Mouse (Mus musculus): ENCODE measurements around the gene Ifi204. TPM values are rescaled to one million over a fixed set of nuclear protein-coding genes. Genes with fewer than 3 reads are reported as not detected.
"Not testable (repeated sequence)": the region's sequence is repeated elsewhere in the genome, so short reads cannot be mapped to it uniquely, and the experiment has no call there.

Gene Ifi204
- 1 to 10 TPM in 1 of 4 experiments, under 1 TPM in 3; 0.30 to 1.1 (median 0.61) TPM for total RNA-seq (2022)

DNA sequence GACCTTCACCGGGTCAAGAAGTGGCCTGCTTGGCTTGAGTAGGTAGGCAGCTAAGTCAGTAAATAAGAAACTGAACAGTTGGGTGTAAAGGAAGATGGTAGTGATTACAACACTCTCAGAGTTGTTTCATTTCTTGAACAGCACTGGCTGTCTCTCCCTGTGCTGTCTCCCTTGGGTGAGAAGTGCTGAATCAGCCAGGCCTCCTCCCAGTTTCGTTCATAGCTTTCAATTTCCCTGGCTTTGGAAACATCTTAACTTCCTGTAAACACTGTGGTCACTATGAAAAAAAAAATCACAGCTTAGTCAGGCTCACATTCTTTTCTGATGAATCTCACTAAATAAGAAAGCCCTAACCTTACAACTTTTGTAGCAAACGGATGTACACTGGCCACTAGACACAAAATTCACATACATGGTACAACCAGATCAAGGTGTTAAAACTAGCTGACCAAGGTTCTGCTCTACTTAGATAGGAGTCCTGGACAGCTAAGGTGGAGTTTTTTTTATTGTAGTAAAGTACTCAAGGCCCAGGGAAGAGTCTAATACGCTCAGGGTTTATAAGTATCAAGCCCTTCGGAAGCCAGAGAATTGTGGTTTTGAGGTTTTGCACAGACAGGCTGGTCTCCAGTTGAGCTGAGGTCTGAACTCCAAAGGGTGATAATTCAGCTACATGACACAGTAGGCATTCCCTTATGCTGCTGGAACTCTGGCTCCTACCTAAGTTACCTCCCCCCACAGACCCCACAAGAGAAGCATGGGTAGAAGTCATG is at the start of gene Ifi204:
Ifi204 (minus strand) TSS at position 96 of the 770 bp plus-strand sequence.
- DNase-seq (ENCODE audit: low spot score in 2 of 2): not testable (repeated sequence)

DNA sequence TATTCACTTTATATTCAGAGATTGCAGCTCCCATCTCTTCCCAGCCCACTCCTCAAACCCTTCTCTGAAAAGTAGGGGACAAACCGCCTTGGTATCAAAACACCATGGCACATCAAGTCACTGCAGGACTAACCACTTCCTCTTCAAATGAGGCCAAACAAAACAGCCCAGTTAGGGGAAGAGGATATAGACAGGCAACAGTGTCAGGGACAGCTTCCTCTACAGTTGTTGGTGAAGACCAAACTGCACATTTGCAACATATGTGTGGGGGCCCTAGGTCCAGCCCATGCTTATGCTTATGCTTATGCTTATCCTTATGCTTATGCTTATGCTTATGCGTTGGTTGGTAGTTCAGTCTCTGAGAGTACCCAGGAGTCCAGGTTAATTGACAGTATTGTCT is 42.6 kb upstream of the Ifi204 start:
- DNase-seq (ENCODE audit: low spot score in 2 of 2): not testable (repeated sequence)

DNA sequence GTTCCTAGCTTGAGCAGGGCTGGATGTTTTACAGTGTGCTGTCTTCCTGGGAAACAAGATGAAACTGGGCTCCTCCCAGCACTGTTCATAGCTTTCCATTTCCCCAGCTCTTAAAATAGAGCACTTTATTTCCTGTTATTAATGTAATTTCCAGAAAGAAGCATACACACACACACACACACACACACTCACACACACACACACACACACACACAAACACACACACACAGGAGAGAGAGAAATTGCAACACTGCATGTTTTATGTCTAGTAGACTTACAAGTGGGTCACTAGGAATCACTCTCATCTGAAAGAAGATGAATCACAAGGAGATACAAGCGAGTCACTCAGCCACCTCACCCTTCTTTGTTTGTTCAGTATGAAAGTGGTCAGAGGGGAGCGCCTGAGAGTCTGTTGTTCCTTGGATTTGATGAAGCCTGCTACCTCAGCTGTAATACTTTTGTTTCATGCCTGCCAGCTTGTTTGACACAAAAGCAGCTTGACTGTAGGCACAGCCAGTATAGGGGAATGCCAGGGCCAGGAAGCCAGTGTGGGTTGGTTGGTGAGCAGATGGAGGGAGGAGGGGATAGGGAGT is 36.0 kb upstream of the Ifi204 start:
- not testable (repeated sequence) for DNase-seq (ENCODE audit: low spot score in 2 of 2)

DNA sequence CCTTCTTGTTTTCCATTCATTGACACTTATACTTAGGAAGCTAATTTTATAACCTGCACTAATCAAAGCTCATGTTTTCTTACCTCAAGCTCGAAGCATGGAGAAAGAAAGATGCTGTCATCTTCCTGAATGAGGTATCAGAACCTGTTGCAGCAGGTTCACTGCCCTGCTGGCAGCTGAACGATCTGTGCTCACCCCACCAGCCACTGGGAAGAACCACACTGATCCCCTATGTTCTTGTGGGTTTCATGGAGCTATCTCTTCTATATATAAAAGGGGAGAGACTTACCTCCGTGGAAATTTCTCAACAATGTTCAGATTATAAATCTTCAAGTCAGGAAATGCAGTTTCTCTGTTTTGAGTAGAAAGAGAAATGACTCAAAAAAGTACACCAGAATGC is 35.5 kb upstream of the Ifi204 start:
- DNase-seq (ENCODE audit: low spot score in 2 of 2): not testable (repeated sequence)

GRCm38 (mm10) chr1:173801791-173802190 is 35.0 kb upstream of the Ifi204 start:
- not testable (repeated sequence) for DNase-seq (ENCODE audit: low spot score in 2 of 2)

DNA sequence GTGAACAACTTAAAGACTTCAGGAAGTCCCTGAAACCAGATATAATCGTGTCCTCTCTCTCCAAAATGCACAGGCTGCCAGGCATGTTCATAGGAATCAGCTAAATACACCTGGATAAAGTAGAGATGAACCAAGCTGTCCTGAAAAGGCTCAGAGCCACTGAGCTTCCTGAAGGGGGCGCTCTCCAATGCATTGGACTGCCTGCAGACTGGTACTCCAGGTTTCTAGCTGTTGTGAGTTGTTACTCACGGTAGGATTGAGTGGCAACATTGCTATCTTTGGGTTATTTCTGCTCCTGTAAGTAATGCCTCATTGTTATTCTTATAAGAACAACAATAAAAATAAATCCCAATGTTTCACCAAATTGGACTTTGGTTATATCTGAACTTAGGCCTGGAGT is 6.7 kb upstream of the Ifi204 start:
- not testable (repeated sequence) for DNase-seq (ENCODE audit: low spot score in 2 of 2)

- DNase-seq (ENCODE audit: low spot score in 2 of 2): not testable (repeated sequence)
Observed at GRCm38 (mm10) chr1:173760032-173760431, 6.7 kb downstream of the Ifi204 start.

- no peak for DNase-seq (ENCODE audit: low spot score in 2 of 2)
Observed at GRCm38 (mm10) chr1:173742262-173742661, 24.5 kb downstream of the Ifi204 start.

GRCm38 (mm10) chr1:173741656-173742055 is 25.1 kb downstream of the Ifi204 start, which contains the start of gene Ifi207:
Gene Ifi207 (minus strand): TSS chr1:173741747.
- DNase-seq (ENCODE audit: low spot score in 2 of 2): no peak

DNA sequence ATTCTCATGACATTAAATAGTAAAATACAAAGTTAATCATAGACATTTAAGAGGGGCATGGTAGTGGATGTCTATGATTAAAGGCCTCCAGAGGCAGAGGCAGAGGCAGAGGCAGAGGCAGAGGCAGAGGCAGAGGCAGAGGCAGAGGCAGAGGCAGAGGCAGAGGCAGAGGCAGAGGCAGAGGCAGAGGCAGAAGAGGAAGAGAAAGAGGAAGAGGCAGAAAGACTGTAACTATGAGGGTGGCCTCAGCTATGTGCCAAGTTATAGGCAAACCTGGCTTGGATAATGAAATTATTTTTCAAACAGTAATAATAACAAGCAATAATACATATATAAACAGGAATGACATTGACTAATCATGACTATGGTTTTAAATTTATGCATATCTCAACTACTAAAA is 26.2 kb downstream of the Ifi204 start:
- no peak for DNase-seq (ENCODE audit: low spot score in 2 of 2)

DNA sequence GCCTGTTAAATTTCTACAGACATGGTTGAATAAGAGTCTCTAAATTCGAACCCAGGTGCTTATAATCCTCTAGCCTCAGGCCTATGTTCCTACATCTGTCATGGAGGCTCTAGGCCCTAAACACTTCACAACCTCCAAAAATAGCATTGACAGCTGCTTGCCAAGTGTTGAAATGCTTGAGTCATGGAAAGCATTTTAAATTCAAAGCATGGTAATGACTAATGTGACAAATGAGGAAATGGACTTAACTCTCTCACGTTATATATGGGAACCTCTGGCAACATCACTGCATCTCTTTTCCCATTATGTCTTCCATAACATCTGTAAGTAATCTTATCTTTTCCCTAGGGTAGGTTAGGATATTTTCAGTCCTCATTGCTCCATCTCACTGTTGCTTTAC is 29.8 kb downstream of the Ifi204 start:
- DNase-seq (ENCODE audit: low spot score in 2 of 2): no peak

DNA sequence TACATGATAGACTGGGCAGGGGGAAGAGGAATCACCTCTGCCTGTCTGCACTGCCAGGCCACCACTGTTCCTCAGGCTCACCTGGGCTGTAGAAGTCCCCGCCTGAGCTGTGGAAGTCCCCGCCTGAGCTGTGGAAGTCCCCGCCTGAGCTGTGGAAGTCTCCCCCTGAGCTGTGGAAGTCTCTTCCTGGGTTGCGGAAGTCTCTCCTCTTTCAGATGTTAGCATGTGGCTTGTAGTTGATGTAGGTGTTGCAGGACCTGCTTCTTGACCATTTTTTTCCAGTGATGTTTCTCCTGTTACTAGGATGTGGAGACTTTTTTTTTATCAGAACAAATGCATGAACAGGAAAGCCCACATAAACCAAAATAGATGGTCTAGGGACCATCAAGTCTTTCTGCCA is 31.7 kb downstream of the Ifi204 start:
- DNase-seq (ENCODE audit: low spot score in 2 of 2): not testable (repeated sequence)

DNA sequence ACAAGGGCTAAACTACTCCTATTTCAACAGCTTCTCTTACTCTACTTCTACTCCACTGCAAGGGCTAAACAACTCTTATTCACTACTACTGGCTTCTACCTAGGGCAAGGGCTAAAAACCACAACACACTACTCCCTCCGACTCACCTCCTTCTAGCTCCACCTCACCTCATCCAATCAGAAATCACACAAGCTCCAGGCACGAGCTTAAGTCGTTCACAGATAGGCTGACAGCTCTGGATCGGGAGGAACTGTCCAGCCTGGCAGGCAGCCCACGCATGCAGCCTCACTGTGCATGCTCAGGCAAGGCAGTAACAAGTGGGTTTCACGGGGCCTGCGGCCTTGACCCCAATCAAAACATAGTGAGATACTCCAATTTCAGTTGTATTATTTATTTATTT is 33.5 kb downstream of the Ifi204 start:
- DNase-seq (ENCODE audit: low spot score in 2 of 2): no peak

Other genes with a start within 250 kb of the Ifi204 start
- not detected for gene Ifi214, start 231.0 kb downstream of the Ifi204 start, total RNA-seq (2022)
- under 1 TPM in 3 of 4 experiments, not detected in 1; 0.11 to 0.59 (median 0.16) TPM for gene Ifi213, start 167.7 kb downstream of the Ifi204 start, total RNA-seq (2022)
- under 1 TPM in 3 of 4 experiments, not detected in 1; 0.21 to 0.56 (median 0.37) TPM for gene Ifi209, start 136.0 kb downstream of the Ifi204 start, total RNA-seq (2022)
- gene Ifi208, start 93.3 kb downstream of the Ifi204 start, total RNA-seq (2022): not detected
- gene Ifi207, start 25.2 kb downstream of the Ifi204 start, total RNA-seq (2022): under 1 TPM; 0.13 to 0.65 (median 0.36) TPM
- gene Ifi211, start 146.1 kb upstream of the Ifi204 start, total RNA-seq (2022): under 1 TPM in 2 of 4 experiments, not detected in 2; 0.26 to 0.55 TPM
- 1 to 10 TPM; 1.1 to 1.6 (median 1.3) TPM for gene Mndal, start 175.5 kb upstream of the Ifi204 start, total RNA-seq (2022)
- gene Ifi203, start 175.7 kb upstream of the Ifi204 start, total RNA-seq (2022): under 1 TPM; 0.65 to 0.87 (median 0.69) TPM
- not detected for gene Ifi202b, start 215.8 kb upstream of the Ifi204 start, total RNA-seq (2022)

All from left cerebral cortex, adult 8-10 months (tissue).